Mouse (Mus musculus): ENCODE data around the gene Mbnl3. TPM values are rescaled to one million over a fixed set of nuclear protein-coding genes. Genes with fewer than 3 reads are reported as not detected.

Mbnl3 gene
- polyA plus RNA-seq, 1 experiment from 2014 or later: 7.0 TPM

Small RNA genes within 50 kb of the gene (microRNA-seq; reads per million reads assigned to microRNA genes)
- not detected for gene Gm23417

Other genes with a start within 250 kb of the Mbnl3 start
- 13.4 and 13.5 TPM in 2 replicates for gene Rap2c, start 188.5 kb downstream of the Mbnl3 start, polyA plus RNA-seq (2015; fragmentation: Nextera tagmentation; extraction: Ambion mirVana)